Mouse (Mus musculus) megakaryocyte progenitor cell, adult 5-6 weeks (primary cell): ENCODE results near the gene Borcs6. TPM values are rescaled to one million over a fixed set of nuclear protein-coding genes. Genes with fewer than 3 reads are reported as not detected.

Source experiments
- ATAC-seq: replicated peaks from 2 replicates; pipeline ENCODE4 v1.8.0; 2016; ENCODE audit warnings: mild to moderate bottlenecking, moderate TSS enrichment, inconsistent platforms; ENCODE audit not compliant: poor library complexity
- total RNA-seq, 2 experiments: library from RNA; stranded (forward) in 1 of 2; stranded (reverse) in 1 of 2; fragments of 157-497, 149-512 nt in 1 of 2; fragments of 200-1000 nt in 1 of 2; gene quantifications; 2 replicates each; pipeline versions ENCODE4 v1.2.3 to v1.2.4; 2015 to 2017

Gene Borcs6
- total RNA-seq, 2 experiments from 2014 or later, result 6.7 to 7.6 TPM

- ATAC-seq, result no peak
Measured at GRCm38 (mm10) chr11:69070093-69070492, 10.6 kb downstream of the Borcs6 start.

- ATAC-seq, result peak; percentile 52
Measured at GRCm38 (mm10) chr11:69070590-69071222, 11.2 kb downstream of the Borcs6 start, which contains the start of gene Tmem107. Tmem107 (plus strand) TSS chr11:69070806.

- ATAC-seq, result no peak
Measured at GRCm38 (mm10) chr11:69071262-69071661, 11.7 kb downstream of the Borcs6 start.

- ATAC-seq, result no peak
Measured at GRCm38 (mm10) chr11:69072234-69072633, 12.7 kb downstream of the Borcs6 start.

GRCm38 (mm10) chr11:69072666-69073064 is 13.1 kb downstream of the Borcs6 start:
- ATAC-seq, result no peak

- peak; percentile 68 for ATAC-seq
Measured at GRCm38 (mm10) chr11:69073065-69073888, 13.8 kb downstream of the Borcs6 start.

- peak; percentile 15 for ATAC-seq
Measured at GRCm38 (mm10) chr11:69073951-69074775, 14.6 kb downstream of the Borcs6 start.

- no peak for ATAC-seq
Measured at GRCm38 (mm10) chr11:69074776-69075069, 15.2 kb downstream of the Borcs6 start.

GRCm38 (mm10) chr11:69075764-69076479 is 16.4 kb downstream of the Borcs6 start:
- ATAC-seq, result no peak

- ATAC-seq, result no peak
Measured at GRCm38 (mm10) chr11:69076572-69076971, 17.1 kb downstream of the Borcs6 start.

GRCm38 (mm10) chr11:69077316-69077715 is 17.8 kb downstream of the Borcs6 start:
- no peak for ATAC-seq

- ATAC-seq, result no peak
Measured at GRCm38 (mm10) chr11:69078041-69078440, 18.5 kb downstream of the Borcs6 start.

GRCm38 (mm10) chr11:69078805-69079438 is 19.4 kb downstream of the Borcs6 start:
- peak; percentile 60 for ATAC-seq

GRCm38 (mm10) chr11:69080102-69080854 is 20.8 kb downstream of the Borcs6 start:
- ATAC-seq, result no peak

- ATAC-seq, result no peak
Measured at GRCm38 (mm10) chr11:69080855-69081222, 21.3 kb downstream of the Borcs6 start.

GRCm38 (mm10) chr11:69081613-69082012 is 22.1 kb downstream of the Borcs6 start:
- ATAC-seq, result no peak

- no peak for ATAC-seq
Measured at GRCm38 (mm10) chr11:69085608-69086007, 26.1 kb downstream of the Borcs6 start.

GRCm38 (mm10) chr11:69086390-69086789 is 26.9 kb downstream of the Borcs6 start:
- ATAC-seq, result no peak

GRCm38 (mm10) chr11:69087082-69087481 is 27.6 kb downstream of the Borcs6 start:
- ATAC-seq, result no peak

GRCm38 (mm10) chr11:69087597-69087996 is 28.1 kb downstream of the Borcs6 start:
- ATAC-seq, result no peak
